In genomic region chr3:55098990-55099389, GRCm38 (mm10) we compare ENCODE assay signal across 26 mouse cellular contexts. TPM values are rescaled to one million over a fixed set of nuclear protein-coding genes. Genes with fewer than 3 reads are reported as not detected.
A peak's percentile ranks its signal among the peaks of the same experiment; 100 is the strongest.
DNase-seq lines count a peak whose midpoint lies in the region; ATAC-seq lines count a peak whose summit lies in the region.
"Had no signal": no experiment of that assay in that cellular context is flagged by ENCODE, and none has a peak within 500 bp of the region (broad histone marks: within the 10 kb centered on the region; RNA-seq: fewer than 3 reads in every experiment).

No protein-coding gene starts in this region.

- H3K9ac ChIP-seq in forebrain, embryonic 13.5 days: no peak overlapping the region
- H3K9ac ChIP-seq in intestine, embryonic 15.5 days: no peak overlapping the region
- H3K9ac ChIP-seq in intestine, embryonic 16.5 days (ENCODE audit: low read depth, low read length): no peak overlapping the region
- no peak overlapping the region for H3K9ac ChIP-seq in limb, embryonic 15.5 days
- H3K9ac ChIP-seq: forebrain, embryonic 12.5 days; liver, postnatal 0 days had no signal

- peaks cover 29% of the 10 kb centered on the region for H3K4me1 ChIP-seq in forebrain, embryonic 10.5 days
- H3K4me1 ChIP-seq in forebrain, embryonic 13.5 days: peaks cover 20% of the 10 kb centered on the region
- H3K4me1 ChIP-seq in intestine, embryonic 15.5 days (replicated peaks): no peaks in the 10 kb centered on the region
- H3K4me1 ChIP-seq in intestine, embryonic 16.5 days (ENCODE audit: control insufficient read depth, insufficient read depth, low read length): peaks cover 3% of the 10 kb centered on the region
- peaks cover 13% of the 10 kb centered on the region for H3K4me1 ChIP-seq in limb, embryonic 15.5 days

- no peaks in the 10 kb centered on the region for H3K9me3 ChIP-seq in forebrain, embryonic 10.5 days
- H3K9me3 ChIP-seq in forebrain, embryonic 13.5 days (replicated peaks): no peaks in the 10 kb centered on the region; the same call in 1 of the 2 replicates
- no peaks in the 10 kb centered on the region for H3K9me3 ChIP-seq in intestine, embryonic 15.5 days
- H3K9me3 ChIP-seq in intestine, embryonic 16.5 days (ENCODE audit: control insufficient read depth, low read length): no peaks in the 10 kb centered on the region
- no peaks in the 10 kb centered on the region for H3K9me3 ChIP-seq in limb, embryonic 15.5 days
- H3K9me3 ChIP-seq: forebrain, embryonic 12.5 days had no signal

- H3K27me3 ChIP-seq in forebrain, embryonic 10.5 days (ENCODE audit: poor library complexity, severe bottlenecking): no peaks in the 10 kb centered on the region
- H3K27me3 ChIP-seq in forebrain, embryonic 13.5 days: no peaks in the 10 kb centered on the region
- H3K27me3 ChIP-seq in intestine, embryonic 15.5 days (replicated peaks): no peaks in the 10 kb centered on the region
- H3K27me3 ChIP-seq in intestine, embryonic 16.5 days (replicated peaks; ENCODE audit: control insufficient read depth, insufficient read depth, low read length): no peaks in the 10 kb centered on the region
- H3K27me3 ChIP-seq in limb, embryonic 15.5 days: no peaks in the 10 kb centered on the region
- H3K27me3 ChIP-seq: forebrain, embryonic 12.5 days had no signal

- ATAC-seq in forebrain, embryonic 13.5 days: no peak
- peak; percentile 40; the same call in 1 of the 2 replicates for ATAC-seq in intestine, embryonic 15.5 days
- no peak for ATAC-seq in intestine, embryonic 16.5 days
- no peak for ATAC-seq in limb, embryonic 15.5 days (ENCODE audit: insufficient number of reproducible peaks, low FRiP score, low TSS enrichment, low read depth)
- ATAC-seq in frontal cortex, adult (ENCODE audit: low TSS enrichment): no peak
- ATAC-seq: activated CD4-positive, CD25-positive, alpha-beta regulatory T cell, adult 4 months; hindbrain, postnatal 0 days; liver, postnatal 0 days; lung, postnatal 0 days had no signal

- no peak overlapping the region for H3K4me3 ChIP-seq in forebrain, embryonic 10.5 days
- H3K4me3 ChIP-seq in forebrain, embryonic 13.5 days: no peak overlapping the region
- H3K4me3 ChIP-seq in intestine, embryonic 15.5 days (replicated peaks): no peak overlapping the region
- H3K4me3 ChIP-seq in intestine, embryonic 16.5 days (ENCODE audit: low read length): no peak overlapping the region
- no peak overlapping the region for H3K4me3 ChIP-seq in limb, embryonic 15.5 days
- H3K4me3 ChIP-seq: forebrain, embryonic 12.5 days had no signal

- H3K4me2 ChIP-seq in forebrain, embryonic 13.5 days: no peak overlapping the region
- no peak overlapping the region for H3K4me2 ChIP-seq in intestine, embryonic 15.5 days (replicated peaks)
- no peak overlapping the region for H3K4me2 ChIP-seq in intestine, embryonic 16.5 days (ENCODE audit: low read depth, low read length)
- H3K4me2 ChIP-seq in limb, embryonic 15.5 days: no peak overlapping the region
- H3K4me2 ChIP-seq: forebrain, embryonic 12.5 days; heart, embryonic 11.5 days; liver, embryonic 11.5 days; midbrain, embryonic 11.5 days had no signal

- 90% methylated on average over 11 of the region's 11 CpGs for WGBS in forebrain, embryonic 10.5 days
- 86% methylated on average over 11 of the region's 11 CpGs for WGBS in forebrain, embryonic 13.5 days
- WGBS in intestine, embryonic 15.5 days: 51% methylated on average over 11 of the region's 11 CpGs
- 53% methylated on average over 11 of the region's 11 CpGs for WGBS in intestine, embryonic 16.5 days
- 61% methylated on average over 11 of the region's 11 CpGs for WGBS in limb, embryonic 15.5 days

- H3K36me3 ChIP-seq in forebrain, embryonic 10.5 days (replicated peaks): no peaks in the 10 kb centered on the region
- H3K36me3 ChIP-seq in forebrain, embryonic 13.5 days (ENCODE audit: poor library complexity, severe bottlenecking): no peaks in the 10 kb centered on the region
- no peaks in the 10 kb centered on the region for H3K36me3 ChIP-seq in intestine, embryonic 15.5 days
- H3K36me3 ChIP-seq in intestine, embryonic 16.5 days (ENCODE audit: control insufficient read depth, insufficient read depth, low read length): no peaks in the 10 kb centered on the region
- H3K36me3 ChIP-seq in limb, embryonic 15.5 days: no peaks in the 10 kb centered on the region
- H3K36me3 ChIP-seq: forebrain, embryonic 12.5 days had no signal

- DNase-seq in forebrain, embryonic 10.5 days (ENCODE audit: extremely low spot score, low spot score): no peak
- peak; percentile 72 for DNase-seq in Muller cell, postnatal 12 days (ENCODE audit: inconsistent ontology term)
- no peak for DNase-seq in cerebellum, adult 9-10 months
- DNase-seq: adrenal gland, adult 8-10 months; B cell, adult 2 months; cerebellum, adult 11-12 months; cerebellum, postnatal 14 days; kidney, adult 8-10 months; kidney, postnatal 14 days; liver, postnatal 0 days; right cerebral cortex, postnatal 14 days; spleen, adult 18-20 months had no signal

- peak overlapping the region; percentile 12; the same call in 1 of the 2 replicates for H3K27ac ChIP-seq in forebrain, embryonic 10.5 days
- no peak overlapping the region for H3K27ac ChIP-seq in forebrain, embryonic 13.5 days
- no peak overlapping the region for H3K27ac ChIP-seq in intestine, embryonic 15.5 days
- H3K27ac ChIP-seq in intestine, embryonic 16.5 days (ENCODE audit: low read length): no peak overlapping the region
- peak overlapping the region; percentile 19; the same call in 1 of the 2 replicates for H3K27ac ChIP-seq in limb, embryonic 15.5 days
- H3K27ac ChIP-seq: forebrain, embryonic 12.5 days; hindbrain, postnatal 0 days; macrophage had no signal

RNA-seq across cellular contexts. Expression of gene Spg20, which starts 12.9 kb away (rescaled TPM):
- 56.6 and 58.5 TPM in 2 replicates for polyA plus RNA-seq in forebrain, embryonic 10.5 days (2016; fragmentation: Nextera tagmentation; extraction: Ambion mirVana)
- polyA plus RNA-seq in forebrain, embryonic 13.5 days (2015; fragmentation: Nextera tagmentation; extraction: Ambion mirVana): 26.6 and 28.2 TPM in 2 replicates
- 32.8 and 37.4 TPM in 2 replicates for polyA plus RNA-seq in intestine, embryonic 15.5 days (2015; fragmentation: Nextera tagmentation; extraction: Ambion mirVana)
- polyA plus RNA-seq in intestine, embryonic 16.5 days (2015; fragmentation: Nextera tagmentation; extraction: Ambion mirVana): 31.1 and 34.1 TPM in 2 replicates
- polyA plus RNA-seq in limb, embryonic 15.5 days (2015; fragmentation: Nextera tagmentation; extraction: Ambion mirVana): 75.9 and 78.2 TPM in 2 replicates

RNA-seq across cellular contexts. Expression of gene Ccdc169, which starts 38.1 kb away (rescaled TPM):
- polyA plus RNA-seq in forebrain, embryonic 10.5 days (2016; fragmentation: Nextera tagmentation; extraction: Ambion mirVana): 0.06 TPM in 1 of 2 replicates, not detected in the other
- 0.06 and 0.26 TPM in 2 replicates for polyA plus RNA-seq in forebrain, embryonic 13.5 days (2015; fragmentation: Nextera tagmentation; extraction: Ambion mirVana)
- 0.05 TPM in 1 of 2 replicates, not detected in the other for polyA plus RNA-seq in intestine, embryonic 15.5 days (2015; fragmentation: Nextera tagmentation; extraction: Ambion mirVana)
- not detected in 2 replicates for polyA plus RNA-seq in intestine, embryonic 16.5 days (2015; fragmentation: Nextera tagmentation; extraction: Ambion mirVana)
- 0.11 and 0.13 TPM in 2 replicates for polyA plus RNA-seq in limb, embryonic 15.5 days (2015; fragmentation: Nextera tagmentation; extraction: Ambion mirVana)
- polyA plus RNA-seq: activated CD4-positive, CD25-positive, alpha-beta regulatory T cell, adult 4 months; heart, embryonic 11.5 days; heart, postnatal 0 days; hindbrain, postnatal 0 days; liver, embryonic 11.5 days; liver, postnatal 0 days; lung, postnatal 0 days; midbrain, embryonic 11.5 days had no signal

RNA-seq across cellular contexts. Expression of gene Ccna1, which starts 43.7 kb away (rescaled TPM):
- 2.0 and 3.1 TPM in 2 replicates for polyA plus RNA-seq in forebrain, embryonic 10.5 days (2016; fragmentation: Nextera tagmentation; extraction: Ambion mirVana)
- 2.7 and 4.9 TPM in 2 replicates for polyA plus RNA-seq in forebrain, embryonic 13.5 days (2015; fragmentation: Nextera tagmentation; extraction: Ambion mirVana)
- 1.3 and 1.6 TPM in 2 replicates for polyA plus RNA-seq in intestine, embryonic 15.5 days (2015; fragmentation: Nextera tagmentation; extraction: Ambion mirVana)
- polyA plus RNA-seq in intestine, embryonic 16.5 days (2015; fragmentation: Nextera tagmentation; extraction: Ambion mirVana): 1.3 and 1.8 TPM in 2 replicates
- polyA plus RNA-seq in limb, embryonic 15.5 days (2015; fragmentation: Nextera tagmentation; extraction: Ambion mirVana): 1.4 and 1.5 TPM in 2 replicates
- polyA plus RNA-seq: activated CD4-positive, CD25-positive, alpha-beta regulatory T cell, adult 4 months; liver, postnatal 0 days; macrophage had no signal

Comparison
In these comparisons a context has a peak if more than half of its experiments do, and no peak if none do; other contexts are left out.
1. H3K27ac ChIP-seq: peak in forebrain, embryonic 10.5 days (single experiment) and limb, embryonic 15.5 days (single experiment); none in forebrain, embryonic 13.5 days (single experiment), intestine, embryonic 15.5 days (single experiment) and intestine, embryonic 16.5 days (single experiment).